Mouse (Mus musculus) heart, postnatal 4 days (tissue): Measurements from ENCODE around the gene Aph1a. TPM values are rescaled to one million over a fixed set of nuclear protein-coding genes. Genes with fewer than 3 reads are reported as not detected.

Source experiments
- total RNA-seq, 2 experiments: library from RNA; stranded (reverse); gene quantifications; 2 replicates each; pipeline ENCODE4 v1.2.3; 2021

The Aph1a gene
- total RNA-seq, 2 experiments from 2014 or later = 150 to 162 TPM

Other genes starting within 250 kb of the Aph1a start
- 100 to 1,000 TPM; 112 to 115 TPM for gene Mcl1, start 235.2 kb upstream of the Aph1a start, total RNA-seq
- 10 to 100 TPM; 13.5 to 14.6 TPM for gene Adamtsl4, start 206.1 kb upstream of the Aph1a start, total RNA-seq
- gene Ecm1, start 154.4 kb upstream of the Aph1a start, total RNA-seq = 10 to 100 TPM; 41.3 to 43.8 TPM
- 10 to 100 TPM; 31.1 to 36.1 TPM for gene Tars2, start 133.8 kb upstream of the Aph1a start, total RNA-seq
- gene Rprd2, start 75.1 kb upstream of the Aph1a start, total RNA-seq = 10 to 100 TPM; 50.9 to 53.6 TPM
- gene Prpf3, start 38.1 kb upstream of the Aph1a start, total RNA-seq = 10 to 100 TPM; 28.3 to 30.5 TPM
- 100 to 1,000 TPM; 250 TPM for gene Mrps21, start 22.4 kb upstream of the Aph1a start, total RNA-seq
- 1 to 10 TPM; 1.7 to 2.0 TPM for gene Ciart, start 11.7 kb upstream of the Aph1a start, total RNA-seq
- 10 to 100 TPM; 19.6 to 25.3 TPM for gene BC028528, start 2.0 kb upstream of the Aph1a start, total RNA-seq
- gene Car14, start 10.7 kb downstream of the Aph1a start, total RNA-seq = 10 to 100 TPM; 87.3 to 91.0 TPM
- gene Anp32e, start 35.3 kb downstream of the Aph1a start, total RNA-seq = 100 to 1,000 TPM; 172 to 180 TPM
- gene Plekho1, start 102.0 kb downstream of the Aph1a start, total RNA-seq = 100 to 1,000 TPM; 141 to 164 TPM
- 10 to 100 TPM; 33.7 to 34.5 TPM for gene Vps45, start 164.5 kb downstream of the Aph1a start, total RNA-seq
- 10 to 100 TPM; 45.7 to 47.4 TPM for gene Otud7b, start 210.6 kb downstream of the Aph1a start, total RNA-seq